Mouse (Mus musculus): Measurements from ENCODE around the gene Tnni2.

DNA sequence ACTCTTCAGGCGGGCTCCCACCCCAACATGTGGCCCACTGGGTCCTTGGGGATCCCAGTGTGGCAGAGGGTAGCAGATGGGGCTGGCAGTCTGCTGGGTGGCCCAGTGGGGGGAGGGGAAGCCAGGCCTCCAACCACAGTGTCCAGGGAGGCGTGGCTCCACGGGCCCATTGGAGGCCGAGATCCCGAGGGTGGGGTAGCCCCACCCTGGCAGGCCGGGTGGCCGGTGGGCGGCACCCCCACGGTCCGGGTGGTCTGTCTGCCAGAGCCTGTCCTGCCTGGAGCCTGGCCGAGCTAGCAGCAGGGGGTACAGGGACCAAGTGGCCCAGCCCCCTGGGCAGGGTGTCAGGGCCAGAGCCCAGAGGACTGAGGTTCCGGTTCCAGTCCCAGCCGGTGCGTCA lies 33.2 kb downstream of the Tnni2 start:
- TF ChIP-seq EP300 (IDR thresholded peaks at IDR 0.05; ENCODE audit: low read depth) (no peak), CTCF (IDR thresholded peaks at IDR 0.05; ENCODE audit: low read depth) (no peak)

Measured in heart, postnatal 0 days (tissue).